Mouse (Mus musculus) lung, adult 2 months (tissue): ENCODE results near the gene Trpm8. TPM values are rescaled to one million over a fixed set of nuclear protein-coding genes. Genes with fewer than 3 reads are reported as not detected.

ENCODE experiments used
- DNase-seq: peaks from one replicate; pipeline ENCODE4 v3.0.0; 2022
- H3K4me1 ChIP-seq: fragments of 200-500 bp; 2 replicates; pipeline ENCODE4 v1.6.1; 2011; ENCODE audit warnings: low read length; ENCODE audit not compliant: control insufficient read depth, insufficient read depth
- H3K4me3 ChIP-seq: fragments of 200-500 bp; replicated peaks from 2 replicates; pipeline ENCODE3; 2011; ENCODE audit warnings: low read depth, mild to moderate bottlenecking, control low read depth, low read length; ENCODE audit errors: extremely low read depth
- CTCF ChIP-seq: fragments of 200-500 bp; IDR thresholded peaks from 2 replicates; pipeline ENCODE4 v1.5.1; 2011; ENCODE audit warnings: mild to moderate bottlenecking, low read length, control low read depth; ENCODE audit not compliant: insufficient read depth
- POLR2A ChIP-seq: fragments of 200-500 bp; IDR thresholded peaks from 2 replicates; pipeline ENCODE4 v1.6.1; 2011; ENCODE audit warnings: low read depth, mild to moderate bottlenecking, control low read depth, low read length, borderline replicate concordance; ENCODE audit errors: extremely low read depth
- WGBS: fragments of 180-500 bp; shearing (Covaris S2); methylation state at CpG from one replicate; pipeline ENCODE4 v1.1.7; 2018; 5-methylcytosine and 5-hydroxymethylcytosine counted together
- polyA plus RNA-seq: library from polyadenylated mRNA; depleted of rRNA; stranded (reverse); fragments of >200 nt; gene quantifications from 2 replicates; pipeline ENCODE4 v1.2.3, GENCODE M21; 2012; rRNA removed

The Trpm8 gene
- polyA plus RNA-seq, result not detected in 2 replicates

- H3K4me1 ChIP-seq, result peaks cover 7% of the 10 kb centered on the region; the same call in 1 of the 2 replicates
- TF ChIP-seq POLR2A (no peak), CTCF (no peak)
- H3K4me3 ChIP-seq, result peak within 1 kb of the TSS; percentile 67
- under 1% methylated on average over 50 of the region's 50 CpGs for WGBS
- DNase-seq, result peak; percentile 100
These were observed at the start of gene Trpm8, which contains the start of gene Hjurp for GRCm38 (mm10) chr1:88277098-88277817. Trpm8 (plus strand) TSS chr1:88277661. Hjurp (minus strand) TSS chr1:88277633.

GRCm38 (mm10) chr1:88228121-88228520 is 49.3 kb upstream of the Trpm8 start:
- WGBS, result 70% methylated on average over 7 of the region's 7 CpGs
- no peak overlapping the region for H3K4me3 ChIP-seq
- H3K4me1 ChIP-seq, result no peaks in the 10 kb centered on the region
- peak; percentile 10 for DNase-seq
- TF ChIP-seq POLR2A (no peak), CTCF (no peak)

GRCm38 (mm10) chr1:88229566-88229965 is 47.9 kb upstream of the Trpm8 start:
- WGBS, result 74% methylated on average over 3 of the region's 3 CpGs
- TF ChIP-seq CTCF, result no peak
- no peak for DNase-seq
- H3K4me3 ChIP-seq, result no peak overlapping the region
- H3K4me1 ChIP-seq, result no peaks in the 10 kb centered on the region

- 82% methylated on average over 5 of the region's 5 CpGs for WGBS
- H3K4me3 ChIP-seq, result no peak overlapping the region
- peak; percentile 10 for DNase-seq
- H3K4me1 ChIP-seq, result no peaks in the 10 kb centered on the region
- TF ChIP-seq CTCF (no peak), POLR2A (no peak)
These were observed 47.5 kb upstream of the Trpm8 start for GRCm38 (mm10) chr1:88229986-88230385.

- 67% methylated on average over 7 of the region's 7 CpGs for WGBS
- no peaks in the 10 kb centered on the region for H3K4me1 ChIP-seq
- TF ChIP-seq CTCF (no peak), POLR2A (no peak)
- H3K4me3 ChIP-seq, result no peak overlapping the region
- DNase-seq, result no peak
These were observed 47.0 kb upstream of the Trpm8 start for GRCm38 (mm10) chr1:88230421-88230820.

- H3K4me3 ChIP-seq, result no peak overlapping the region
- WGBS, result 69% methylated on average over 6 of the region's 6 CpGs
These were observed 46.3 kb upstream of the Trpm8 start for GRCm38 (mm10) chr1:88230981-88231802.

GRCm38 (mm10) chr1:88231803-88232499 is 45.5 kb upstream of the Trpm8 start:
- H3K4me3 ChIP-seq, result no peak overlapping the region
- 63% methylated on average over 7 of the region's 7 CpGs for WGBS
- peak; percentile 5 for DNase-seq
- TF ChIP-seq CTCF (no peak), POLR2A (no peak)
- no peaks in the 10 kb centered on the region for H3K4me1 ChIP-seq

More at GRCm38 (mm10) chr1:88230981-88231802, 46.3 kb upstream of the Trpm8 start:
- DNase-seq, result no peak
- no peak for TF ChIP-seq CTCF
- no peak for TF ChIP-seq POLR2A
- no peaks in the 10 kb centered on the region for H3K4me1 ChIP-seq

- no peaks in the 10 kb centered on the region for H3K4me1 ChIP-seq
- 49% methylated on average over 3 of the region's 3 CpGs for WGBS
- TF ChIP-seq POLR2A (no peak), CTCF (no peak)
- DNase-seq, result no peak
- no peak overlapping the region for H3K4me3 ChIP-seq
These were observed 44.6 kb upstream of the Trpm8 start for GRCm38 (mm10) chr1:88232664-88233380.
